Mouse (Mus musculus) embryonic stem cell, embryonic (primary cell): ENCODE data around the gene Adamts6.

Source experiments
- CTCF ChIA-PET, 4 experiments: fragments of 300-600 bp in 2 of 4; fragments of 350-600 bp in 2 of 4; sonication (Branson Sonifier 250); formaldehyde crosslinking; loops; one replicate each; lab custom pipeline; 2022; ENCODE audit warnings: inconsistent platforms in 2 of 4; lab: Charles Lee
- POLR2A ChIA-PET, 4 experiments: fragments of 300-600 bp in 2 of 4; fragments of 350-600 bp in 2 of 4; sonication (Branson Sonifier 250); formaldehyde crosslinking; loops; one replicate each; lab custom pipeline; 2022; ENCODE audit warnings: antibody characterized with exemption in 4 of 4, inconsistent platforms in 1 of 4; lab: Charles Lee

Gene Adamts6

DNA sequence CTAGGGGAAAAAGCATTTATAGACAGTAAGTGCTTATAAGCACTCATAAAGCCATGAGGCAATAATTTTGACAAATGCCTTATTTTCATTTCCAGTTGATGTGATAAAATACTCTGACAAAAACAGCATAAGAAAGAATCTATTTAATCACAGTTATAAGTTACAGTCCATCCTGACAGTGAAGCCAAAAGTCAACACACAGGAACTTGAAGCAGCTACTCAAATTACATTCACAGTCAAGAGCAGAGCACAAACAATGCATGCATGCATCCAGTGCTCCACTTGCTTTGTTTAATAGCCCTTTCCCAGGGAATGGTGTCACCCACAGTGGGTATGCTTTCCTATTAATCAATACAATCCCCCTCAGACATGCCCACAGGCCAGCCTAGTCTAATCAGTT lies 159.8 kb downstream of the Adamts6 start:
- ChIA-PET POLR2A (no interaction called here), CTCF (no interaction called here)

GRCm38 (mm10) chr13:104448349-104448748 lies 160.7 kb downstream of the Adamts6 start:
- CTCF ChIA-PET, result no interaction called here

DNA sequence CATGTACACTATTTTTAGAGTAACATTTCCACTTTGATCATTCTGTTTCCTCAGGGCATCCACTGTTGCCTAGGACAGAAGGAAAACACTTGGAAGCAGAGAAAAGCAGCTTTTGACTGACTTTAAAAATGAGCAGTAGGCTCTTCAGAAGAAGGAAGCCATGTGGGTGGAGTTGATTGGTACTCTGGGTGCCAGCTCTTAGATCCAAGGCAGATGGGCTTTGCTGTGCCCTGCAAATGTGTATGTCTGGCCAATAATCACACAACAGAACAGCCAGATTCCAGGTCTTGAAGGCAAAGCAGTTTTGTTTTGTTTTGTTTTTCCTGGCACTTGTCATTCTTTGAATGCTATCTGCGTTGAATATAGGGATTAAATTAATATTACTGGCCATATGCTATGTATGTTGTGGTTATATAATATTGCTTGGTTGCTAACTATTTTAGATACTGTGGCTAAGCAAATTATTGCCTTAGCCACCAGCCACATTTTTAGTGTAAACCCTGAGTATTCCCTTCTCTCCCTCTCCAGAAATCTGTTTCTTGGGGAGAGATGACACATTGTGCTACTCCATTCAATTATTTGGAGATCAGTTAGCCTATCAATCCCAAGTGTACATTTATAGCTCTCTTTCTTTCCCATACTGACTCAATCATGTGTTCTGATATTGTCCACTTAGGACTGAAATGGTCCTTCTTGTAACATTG lies 165.8 kb downstream of the Adamts6 start:
- POLR2A ChIA-PET, result no interaction called here
- CTCF ChIA-PET, result no interaction called here

More at GRCm38 (mm10) chr13:104448349-104448748, 160.7 kb downstream of the Adamts6 start:
- POLR2A ChIA-PET, result interaction anchor here in 1 of 4 experiments (0.6 kb wide), 1 partner anchor 71 kb away, joined by 3 read pairs; no protein-coding TSS in a partner anchor

- ChIA-PET POLR2A (no interaction called here), CTCF (no interaction called here)
Measured at GRCm38 (mm10) chr13:104460287-104460686, 172.7 kb downstream of the Adamts6 start.

DNA sequence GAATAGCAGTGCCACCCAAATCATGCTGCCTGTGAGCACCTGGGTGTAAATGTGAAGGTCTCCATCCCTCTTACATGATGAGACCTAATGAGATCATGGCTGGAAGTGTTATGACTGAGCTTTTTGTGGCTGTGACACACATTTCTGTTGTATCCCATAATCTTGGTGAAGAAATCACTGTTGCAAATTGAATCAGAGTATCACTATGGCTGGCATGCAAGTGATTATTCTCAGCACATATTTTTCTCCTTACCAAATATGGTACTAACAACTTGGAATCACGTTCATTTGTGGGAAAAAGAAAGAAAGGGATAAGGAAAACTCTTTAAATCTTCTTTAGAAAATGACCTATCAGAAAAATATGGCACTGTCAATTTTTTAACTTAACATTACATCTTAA lies 180.4 kb downstream of the Adamts6 start:
- ChIA-PET CTCF (no interaction called here), POLR2A (no interaction called here)

DNA sequence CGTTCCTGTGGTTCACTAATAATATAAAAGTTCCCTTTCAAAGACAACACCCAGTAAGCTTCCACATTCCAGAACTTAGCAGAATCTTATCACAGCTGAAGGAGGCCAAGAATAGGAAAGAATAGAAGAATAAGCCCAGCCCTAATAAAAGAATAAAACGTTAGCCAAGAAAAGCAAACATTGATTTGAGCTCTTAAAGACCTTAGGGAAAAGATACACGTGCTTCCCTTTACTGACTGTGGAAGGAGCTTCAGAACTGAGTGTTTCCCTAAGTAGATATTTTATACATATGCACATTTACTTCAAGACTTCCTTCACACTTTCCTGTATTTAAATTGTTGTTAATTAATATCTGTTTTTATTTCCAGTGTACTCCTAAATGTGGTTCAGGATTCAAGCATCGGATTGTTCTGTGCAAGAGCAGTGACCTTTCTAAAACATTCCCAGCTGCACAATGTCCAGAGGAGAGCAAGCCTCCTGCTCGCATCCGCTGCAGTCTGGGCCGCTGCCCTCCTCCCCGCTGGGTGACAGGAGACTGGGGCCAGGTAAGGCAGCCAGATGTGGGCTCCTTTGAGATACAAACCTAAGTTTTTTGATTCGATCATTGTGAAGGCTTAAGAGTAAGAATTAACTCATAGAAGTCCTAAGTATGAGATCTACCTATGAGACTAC lies 188.8 kb downstream of the Adamts6 start:
- ChIA-PET CTCF (no interaction called here), POLR2A (no interaction called here)

DNA sequence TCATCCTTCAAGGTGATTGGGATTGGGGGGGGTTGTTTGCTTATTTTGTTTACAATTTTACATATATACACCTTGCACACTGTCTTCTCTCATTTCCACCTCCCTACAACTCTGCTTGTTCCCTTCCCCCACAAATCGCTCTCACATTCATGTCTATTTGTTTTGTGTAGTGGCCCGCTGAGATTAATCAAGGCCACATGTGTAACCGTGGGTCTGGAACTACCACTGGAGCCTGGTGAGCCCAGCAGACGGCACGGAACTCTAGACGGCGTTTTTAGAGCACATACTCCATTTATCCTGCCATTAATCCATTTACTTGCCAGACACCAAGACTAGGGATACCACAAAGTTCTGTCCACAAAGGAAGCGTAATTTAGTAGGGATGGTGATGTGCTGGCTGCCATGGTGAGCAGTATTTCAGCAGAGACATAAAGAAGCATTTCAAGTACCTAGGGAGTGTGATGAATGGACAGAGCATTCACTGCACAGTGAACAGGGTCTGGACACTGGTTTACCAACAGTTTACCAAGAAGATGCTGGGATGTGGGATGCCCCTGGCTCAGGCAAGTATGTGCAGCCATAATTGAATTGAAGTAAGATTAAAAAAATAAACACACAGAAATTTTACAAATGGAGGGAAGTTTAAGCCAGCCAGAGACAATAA lies 194.9 kb downstream of the Adamts6 start:
- ChIA-PET CTCF (no interaction called here), POLR2A (no interaction called here)

GRCm38 (mm10) chr13:104483111-104483722 lies 195.6 kb downstream of the Adamts6 start:
- ChIA-PET CTCF (no interaction called here), POLR2A (no interaction called here)

- CTCF ChIA-PET, result no interaction called here
Measured at GRCm38 (mm10) chr13:104491046-104491811, 203.6 kb downstream of the Adamts6 start.

DNA sequence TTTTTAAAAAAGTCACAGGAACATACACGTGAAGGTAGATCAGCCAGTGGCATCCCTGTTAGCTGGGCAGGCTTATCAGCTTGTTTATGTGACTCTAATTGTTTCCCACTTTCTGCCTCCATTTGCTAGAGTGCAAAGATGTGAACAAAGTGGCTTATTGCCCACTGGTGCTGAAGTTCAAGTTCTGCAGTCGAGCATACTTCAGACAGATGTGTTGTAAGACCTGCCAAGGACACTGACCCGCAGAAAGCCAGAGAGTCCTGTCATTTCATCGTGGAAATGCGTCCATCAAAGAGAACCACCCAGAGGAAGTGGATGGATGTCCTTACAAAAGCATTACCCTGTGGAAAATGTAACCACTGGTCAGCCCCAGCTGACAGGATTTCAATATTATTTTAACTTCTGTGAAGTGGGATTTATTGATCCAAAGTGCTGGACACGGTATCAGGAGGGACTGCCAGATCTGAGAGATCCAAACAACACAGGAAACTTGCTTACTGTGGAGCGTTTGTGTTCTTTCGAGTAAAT lies 205.9 kb downstream of the Adamts6 start:
- CTCF ChIA-PET, result no interaction called here
- POLR2A ChIA-PET, result no interaction called here

More at GRCm38 (mm10) chr13:104491046-104491811, 203.6 kb downstream of the Adamts6 start:
- POLR2A ChIA-PET, result interaction anchor here in 2 of 4 experiments (0.6 to 0.9 kb wide), 3 partner anchors 11 to 18 kb away, joined by 3 to 13 read pairs (median 3); no protein-coding TSS in a partner anchor

DNA sequence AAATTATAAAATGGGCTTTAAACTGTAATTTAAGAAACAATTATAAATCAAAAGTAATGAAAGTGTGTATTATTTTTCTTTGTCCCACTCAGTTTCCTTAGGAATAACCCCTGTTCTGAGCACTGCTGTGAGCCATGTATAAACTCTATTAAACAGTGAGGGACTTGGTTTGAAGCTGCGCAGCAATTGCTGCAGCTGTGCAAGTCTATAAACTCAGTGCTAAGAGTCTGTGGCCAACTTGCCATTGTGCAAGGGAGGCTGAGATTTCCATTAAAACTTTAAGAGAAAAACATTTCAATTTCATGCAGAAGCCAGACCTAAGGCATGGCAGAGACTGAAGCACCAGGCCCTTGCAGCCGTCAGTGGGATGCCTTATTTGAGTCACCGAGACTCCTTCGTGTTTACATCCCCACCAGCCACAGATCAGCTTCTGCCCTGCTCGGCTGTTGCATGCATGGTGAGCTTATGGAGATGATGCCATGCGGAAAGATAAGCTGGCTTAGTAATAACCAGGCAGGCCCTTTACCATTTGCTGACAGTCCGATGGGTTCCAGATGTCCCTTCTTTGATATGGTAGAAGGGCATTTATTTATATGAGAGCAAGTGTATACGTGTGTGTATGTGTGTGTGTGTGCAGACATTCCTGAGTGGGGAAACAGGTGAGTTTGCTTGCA lies 206.7 kb downstream of the Adamts6 start:
- ChIA-PET CTCF (no interaction called here), POLR2A (interaction anchor here in 1 of 4 experiments (0.7 kb wide), 1 partner anchor 13 kb away, joined by 3 read pairs; no protein-coding TSS in a partner anchor)

DNA sequence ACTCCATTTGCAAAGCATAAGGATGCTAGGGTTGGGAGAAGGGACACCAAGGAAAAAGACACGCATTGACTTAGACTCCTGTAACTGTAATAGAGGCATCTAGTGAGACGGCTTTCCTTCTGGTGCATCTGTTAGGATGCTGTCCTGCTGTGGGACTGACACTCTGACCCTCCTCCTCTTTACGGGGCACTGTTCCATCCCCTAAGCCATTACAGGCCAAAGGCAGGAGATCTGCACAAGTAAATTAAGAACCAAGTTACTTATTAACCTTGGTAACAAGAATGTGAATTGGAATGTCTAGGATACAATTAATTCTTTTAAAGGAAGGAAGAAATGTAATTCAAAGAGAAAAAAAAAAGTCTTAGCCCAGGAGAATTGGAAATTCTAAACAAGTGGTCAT lies 210.0 kb downstream of the Adamts6 start:
- POLR2A ChIA-PET, result no interaction called here

DNA sequence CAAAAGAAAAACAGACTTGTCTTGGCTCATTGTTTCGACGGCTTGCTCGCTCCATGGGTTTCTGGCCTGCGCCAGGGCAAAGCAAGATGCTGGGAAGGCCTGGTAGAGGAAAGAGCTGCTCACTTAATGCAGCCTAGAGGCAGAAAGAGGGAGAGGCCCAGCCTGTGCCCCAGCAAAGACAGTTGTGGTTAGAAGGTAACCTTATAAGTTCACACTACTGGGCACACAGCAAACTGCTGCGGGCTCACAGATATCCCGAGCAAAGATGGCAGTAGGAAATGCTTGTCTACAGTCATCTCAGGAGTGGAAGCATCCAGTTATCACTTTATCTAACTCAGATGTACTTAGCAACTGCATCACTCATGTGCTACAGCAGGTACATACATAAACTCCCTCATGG lies 211.0 kb downstream of the Adamts6 start:
- ChIA-PET POLR2A (no interaction called here), CTCF (no interaction called here)

More for the DNA sequence above, 210.0 kb downstream of the Adamts6 start:
- CTCF ChIA-PET, result no interaction called here

DNA sequence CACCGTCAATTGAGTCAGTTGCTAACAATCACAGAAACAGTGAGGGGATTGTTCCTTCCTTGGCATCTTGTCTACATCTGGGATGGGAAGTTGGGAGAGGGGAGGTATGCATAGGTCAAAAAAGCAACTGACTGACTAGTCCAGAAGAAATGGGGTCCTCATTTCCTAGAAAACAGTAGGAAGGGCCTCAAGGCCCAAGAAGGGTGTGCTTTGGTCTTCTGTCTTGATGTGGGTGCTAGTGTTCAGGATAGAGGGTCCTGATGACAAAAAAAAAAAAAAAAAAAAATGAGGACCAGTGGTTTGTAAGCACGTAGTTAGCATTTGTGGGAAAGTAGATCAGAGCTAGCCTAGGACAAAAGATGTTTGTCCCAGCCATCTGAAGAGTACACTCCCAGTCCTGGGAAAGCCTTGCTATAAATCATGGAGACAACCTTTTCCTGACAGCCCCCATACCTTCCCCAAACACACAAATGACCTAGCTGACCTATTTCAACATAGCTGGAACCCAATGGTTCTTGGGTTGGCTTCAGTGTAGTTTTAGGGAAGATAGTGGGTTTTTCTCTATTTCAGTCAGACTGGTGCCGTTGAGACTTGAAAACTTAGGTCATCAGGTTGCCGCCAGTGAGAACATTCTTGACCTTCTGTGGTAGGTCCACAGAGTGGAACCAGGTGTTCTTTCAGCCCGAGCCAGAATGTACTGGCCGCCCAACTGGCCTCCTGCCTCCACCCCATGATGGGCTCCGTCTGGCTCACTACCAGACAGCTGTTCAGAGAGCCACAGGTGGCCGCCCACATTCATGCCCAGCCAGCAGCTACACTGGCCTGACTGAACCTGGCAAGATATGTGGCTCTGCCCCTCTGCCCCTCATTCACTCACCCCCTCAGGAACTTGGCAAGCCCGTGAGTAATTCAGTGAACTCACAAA lies 211.7 kb downstream of the Adamts6 start:
- ChIA-PET POLR2A (no interaction called here), CTCF (no interaction called here)

DNA sequence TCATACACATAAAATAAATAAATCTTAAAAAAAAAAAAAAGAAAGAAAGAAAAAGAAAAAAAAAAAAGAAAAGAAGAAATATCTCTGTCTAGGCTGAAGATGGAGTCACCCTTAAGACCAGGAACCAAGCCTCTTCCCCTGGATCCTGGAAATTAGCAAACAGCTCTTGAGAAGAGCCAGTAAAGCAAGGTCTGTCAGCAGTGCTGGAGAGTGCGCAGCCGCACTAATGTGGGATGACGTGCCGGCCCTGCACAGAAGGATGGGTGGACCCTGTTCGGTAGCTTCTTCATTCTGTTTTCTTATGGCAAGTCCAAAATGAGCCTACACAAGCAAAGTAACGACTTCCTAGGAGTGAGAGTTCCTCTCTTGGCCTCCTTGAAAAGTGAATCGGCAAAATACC lies 214.8 kb downstream of the Adamts6 start:
- ChIA-PET CTCF (interaction anchor here in 2 of 4 experiments (0.6 to 0.7 kb wide), 5 partner anchors 85 to 380 kb away, joined by 3 to 11 read pairs (median 5); no protein-coding TSS in a partner anchor), POLR2A (interaction anchor here in 1 of 4 experiments (0.7 kb wide), 1 partner anchor 89 kb away, joined by 3 read pairs; no protein-coding TSS in a partner anchor)

DNA sequence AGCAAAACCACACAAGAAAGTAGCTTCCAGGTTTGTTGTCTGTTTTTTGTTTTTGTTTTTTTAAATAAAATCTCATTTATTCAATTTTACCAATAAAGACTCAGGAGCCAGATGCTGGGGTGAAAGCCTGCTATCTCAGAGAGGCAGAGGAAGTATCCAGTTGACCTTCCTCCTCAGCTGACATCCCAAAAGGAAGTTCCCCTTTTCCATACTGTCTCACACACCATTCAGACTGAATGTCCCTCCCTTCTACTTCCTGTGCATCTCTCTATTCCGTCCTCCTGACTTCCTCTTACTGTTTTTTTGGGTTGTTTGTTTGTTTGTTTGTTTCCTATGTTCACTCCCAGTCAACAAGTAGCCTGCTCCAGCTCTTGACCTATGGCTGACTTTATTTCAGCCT lies 216.4 kb downstream of the Adamts6 start:
- CTCF ChIA-PET, result no interaction called here

More for the DNA sequence above, 216.4 kb downstream of the Adamts6 start:
- POLR2A ChIA-PET, result no interaction called here
